Mouse (Mus musculus) central nervous system, embryonic 14 days (tissue): ENCODE data around the gene 1110059G10Rik. TPM values are rescaled to one million over a fixed set of nuclear protein-coding genes. Genes with fewer than 3 reads are reported as not detected.

Source experiments
- polyA plus RNA-seq: library from polyadenylated mRNA; depleted of rRNA; stranded (reverse); fragments of >200 nt; gene quantifications from 2 replicates; pipeline ENCODE4 v1.2.3, GENCODE M21; 2012; rRNA removed

The 1110059G10Rik gene
- 19.4 and 20.4 TPM in 2 replicates for polyA plus RNA-seq

DNA sequence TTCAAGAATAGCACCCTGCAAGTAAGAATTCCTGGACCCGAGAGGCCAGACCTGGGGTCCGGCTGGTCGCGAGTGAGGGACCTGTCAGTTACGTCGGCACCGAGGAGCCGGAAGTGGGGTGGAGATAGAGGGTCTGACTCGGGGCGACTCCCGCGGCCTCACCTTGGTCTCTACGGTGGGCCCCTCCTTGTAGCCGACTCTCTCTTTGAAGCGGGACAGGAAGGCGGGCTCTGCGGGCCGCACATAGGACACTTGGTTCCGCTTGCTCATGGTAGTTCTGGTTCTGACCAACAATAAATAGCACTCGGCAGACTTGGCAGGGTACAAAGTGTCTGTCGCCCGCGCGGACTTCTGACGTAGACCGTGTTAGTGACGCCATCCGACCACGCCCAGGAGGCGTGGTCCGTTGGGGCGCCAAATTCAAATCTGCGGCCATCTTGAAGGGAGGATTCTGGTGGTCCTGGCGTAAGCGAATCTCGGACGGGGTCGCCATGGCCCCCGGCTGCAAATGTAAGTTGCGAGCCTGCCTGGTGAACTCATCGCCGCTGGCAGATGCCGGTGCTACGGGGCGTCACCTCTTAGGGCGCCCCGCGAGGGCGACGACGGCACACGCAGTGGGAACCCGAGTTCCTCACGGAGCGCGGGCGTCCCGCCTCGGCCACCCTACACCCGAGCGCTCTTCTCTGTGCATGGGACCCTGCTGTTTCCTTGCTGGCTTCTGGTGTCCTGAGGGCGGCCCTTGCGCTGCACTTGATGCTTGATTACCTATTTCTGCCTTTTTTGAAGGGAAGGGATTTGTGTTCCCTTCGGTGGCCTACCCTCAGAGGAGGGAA is at the start of gene 1110059G10Rik, which contains the start of gene Kif15:
TSS of gene 1110059G10Rik (minus strand) at position 358 of the 833 bp plus-strand sequence.
TSS of gene Kif15 (plus strand) at position 404 of the 833 bp plus-strand sequence.

GRCm38 (mm10) chr9:122922936-122923381 is 27.8 kb downstream of the 1110059G10Rik start, which contains the start of gene Zfp105:
Gene Zfp105 (plus strand): TSS chr9:122923072.

Other genes with a start within 250 kb of the 1110059G10Rik start
- not detected in 2 replicates for gene Topaz1, start 203.7 kb downstream of the 1110059G10Rik start, polyA plus RNA-seq
- 5.8 and 6.1 TPM in 2 replicates for gene Tcaim, start 145.5 kb downstream of the 1110059G10Rik start, polyA plus RNA-seq
- not detected in 2 replicates for gene Gm35549, start 107.0 kb downstream of the 1110059G10Rik start, polyA plus RNA-seq
- gene Zfp445, start 85.0 kb downstream of the 1110059G10Rik start, polyA plus RNA-seq = 187 and 190 TPM in 2 replicates
- 7.5 and 8.8 TPM in 2 replicates for gene Zkscan7, start 65.3 kb downstream of the 1110059G10Rik start, polyA plus RNA-seq
- 14.2 and 15.0 TPM in 2 replicates for gene Zfp105, start 27.9 kb downstream of the 1110059G10Rik start, polyA plus RNA-seq
- gene Kif15, start within 50 bp of the 1110059G10Rik start, polyA plus RNA-seq = 26.2 and 30.5 TPM in 2 replicates
- gene Tmem42, start 70.3 kb upstream of the 1110059G10Rik start, polyA plus RNA-seq = 16.9 and 18.3 TPM in 2 replicates
- 0.45 and 0.52 TPM in 2 replicates for gene Tgm4, start 83.7 kb upstream of the 1110059G10Rik start, polyA plus RNA-seq
- 60.8 and 61.5 TPM in 2 replicates for gene Zdhhc3, start 162.2 kb upstream of the 1110059G10Rik start, polyA plus RNA-seq
- gene Exosc7, start 162.2 kb upstream of the 1110059G10Rik start, polyA plus RNA-seq = 92.6 and 92.7 TPM in 2 replicates
- gene Clec3b, start 199.9 kb upstream of the 1110059G10Rik start, polyA plus RNA-seq = 3.6 and 6.6 TPM in 2 replicates